Mouse (Mus musculus): ENCODE measurements around the gene Odr4. TPM values are rescaled to one million over a fixed set of nuclear protein-coding genes. Genes with fewer than 3 reads are reported as not detected.

Odr4 gene
- polyA plus RNA-seq, 1 experiment from 2014 or later: 26.2 TPM

- Histone ChIP-seq H3K4me3 (peak overlapping the region; percentile 78), H3K27me3 (ENCODE audit: insufficient read depth, poor library complexity, severe bottlenecking) (no peaks in the 10 kb centered on the region), H3K27ac (peak overlapping the region; percentile 92), H3K9me3 (no peaks in the 10 kb centered on the region), H3K36me3 (peaks cover 45% of the 10 kb centered on the region), H3K4me1 (replicated peaks) (peaks cover 12% of the 10 kb centered on the region)
- 26% methylated on average over 11 of the region's 11 CpGs for WGBS
- DNase-seq (ENCODE audit: low spot score): no peak
Observed at GRCm38 (mm10) chr1:150391931-150392637, 796 bp downstream of the Odr4 start.

GRCm38 (mm10) chr1:150389390-150390129, 3.3 kb downstream of the Odr4 start:
- no peaks in the 10 kb centered on the region for H3K27me3 ChIP-seq (ENCODE audit: insufficient read depth, poor library complexity, severe bottlenecking)
- peaks cover 41% of the 10 kb centered on the region for H3K36me3 ChIP-seq
- H3K4me3 ChIP-seq: no peak overlapping the region
- H3K9me3 ChIP-seq: no peaks in the 10 kb centered on the region
- H3K4me1 ChIP-seq (replicated peaks): peaks cover 12% of the 10 kb centered on the region
- no peak overlapping the region for H3K27ac ChIP-seq
- 90% methylated on average over 6 of the region's 6 CpGs for WGBS
- no peak for DNase-seq (ENCODE audit: low spot score)

- H3K4me1 ChIP-seq (replicated peaks): peaks cover 4% of the 10 kb centered on the region
- peaks cover 54% of the 10 kb centered on the region for H3K36me3 ChIP-seq
- no peak overlapping the region for H3K4me3 ChIP-seq
- H3K27me3 ChIP-seq (ENCODE audit: insufficient read depth, poor library complexity, severe bottlenecking): no peaks in the 10 kb centered on the region
- H3K9me3 ChIP-seq: no peaks in the 10 kb centered on the region
- DNase-seq (ENCODE audit: low spot score): no peak
- whole genome bisulfite sequencing: 92% methylated on average over 9 of the region's 9 CpGs
- no peak overlapping the region for H3K27ac ChIP-seq
Observed at GRCm38 (mm10) chr1:150387572-150387971, 5.3 kb downstream of the Odr4 start.

GRCm38 (mm10) chr1:150384138-150384537, 8.7 kb downstream of the Odr4 start:
- 94% methylated on average over 4 of the region's 4 CpGs for WGBS
- H3K36me3 ChIP-seq: peaks cover 58% of the 10 kb centered on the region
- H3K4me1 ChIP-seq (replicated peaks): no peaks in the 10 kb centered on the region
- H3K4me3 ChIP-seq: no peak overlapping the region
- no peaks in the 10 kb centered on the region for H3K27me3 ChIP-seq (ENCODE audit: insufficient read depth, poor library complexity, severe bottlenecking)
- DNase-seq (ENCODE audit: low spot score): no peak
- no peaks in the 10 kb centered on the region for H3K9me3 ChIP-seq
- no peak overlapping the region for H3K27ac ChIP-seq

GRCm38 (mm10) chr1:150374247-150374646, 18.6 kb downstream of the Odr4 start:
- DNase-seq (ENCODE audit: low spot score): no peak
- Histone ChIP-seq H3K4me1 (replicated peaks) (no peaks in the 10 kb centered on the region), H3K4me3 (no peak overlapping the region), H3K36me3 (peaks cover 16% of the 10 kb centered on the region), H3K27me3 (ENCODE audit: insufficient read depth, poor library complexity, severe bottlenecking) (no peaks in the 10 kb centered on the region), H3K9me3 (no peaks in the 10 kb centered on the region), H3K27ac (no peak overlapping the region)
- 90% methylated on average over 2 of the region's 2 CpGs for WGBS

- WGBS: 87% methylated on average over 3 of the region's 3 CpGs
- H3K27me3 ChIP-seq (ENCODE audit: insufficient read depth, poor library complexity, severe bottlenecking): no peaks in the 10 kb centered on the region
- DNase-seq (ENCODE audit: low spot score): no peak
Observed at GRCm38 (mm10) chr1:150372895-150373294, 20.0 kb downstream of the Odr4 start.

GRCm38 (mm10) chr1:150360864-150361263, 32.0 kb downstream of the Odr4 start:
- Histone ChIP-seq H3K9me3 (no peaks in the 10 kb centered on the region), H3K4me3 (no peak overlapping the region), H3K36me3 (peaks cover 45% of the 10 kb centered on the region), H3K4me1 (replicated peaks) (no peaks in the 10 kb centered on the region), H3K27me3 (ENCODE audit: insufficient read depth, poor library complexity, severe bottlenecking) (no peaks in the 10 kb centered on the region), H3K27ac (no peak overlapping the region)
- WGBS: 87% methylated on average over 1 of the region's 1 CpGs
- no peak for DNase-seq (ENCODE audit: low spot score)

More at GRCm38 (mm10) chr1:150372895-150373294, 20.0 kb downstream of the Odr4 start:
- H3K27ac ChIP-seq: no peak overlapping the region
- H3K9me3 ChIP-seq: no peaks in the 10 kb centered on the region
- H3K36me3 ChIP-seq: peaks cover 14% of the 10 kb centered on the region
- no peak overlapping the region for H3K4me3 ChIP-seq
- no peaks in the 10 kb centered on the region for H3K4me1 ChIP-seq (replicated peaks)

GRCm38 (mm10) chr1:150335111-150335510, 57.8 kb downstream of the Odr4 start:
- H3K27ac ChIP-seq: no peak overlapping the region
- no peak for DNase-seq (ENCODE audit: low spot score)
- H3K4me3 ChIP-seq: no peak overlapping the region
- H3K27me3 ChIP-seq (ENCODE audit: insufficient read depth, poor library complexity, severe bottlenecking): no peaks in the 10 kb centered on the region
- no peaks in the 10 kb centered on the region for H3K9me3 ChIP-seq
- 77% methylated on average over 2 of the region's 2 CpGs for WGBS
- H3K36me3 ChIP-seq: no peaks in the 10 kb centered on the region
- H3K4me1 ChIP-seq (replicated peaks): no peaks in the 10 kb centered on the region

GRCm38 (mm10) chr1:150319205-150319604, 73.7 kb downstream of the Odr4 start, which contains the start of gene Pdc:
TSS of gene Pdc (plus strand) at chr1:150319417.
- Histone ChIP-seq H3K4me1 (replicated peaks) (no peaks in the 10 kb centered on the region), H3K36me3 (no peaks in the 10 kb centered on the region), H3K27ac (no peak within 1 kb of the TSS), H3K4me3 (no peak within 1 kb of the TSS), H3K9me3 (no peaks in the 10 kb centered on the region), H3K27me3 (ENCODE audit: insufficient read depth, poor library complexity, severe bottlenecking) (no peaks in the 10 kb centered on the region)
- DNase-seq (ENCODE audit: low spot score): no peak
- 91% methylated on average over 1 of the region's 1 CpGs for WGBS

Other genes with a start within 250 kb of the Odr4 start
- not detected in 2 replicates for gene Pdc, start 73.7 kb downstream of the Odr4 start, polyA plus RNA-seq (2016; fragmentation: Nextera tagmentation; extraction: Ambion mirVana)
- gene Tpr, start 242 bp downstream of the Odr4 start, polyA plus RNA-seq (2016; fragmentation: Nextera tagmentation; extraction: Ambion mirVana): 114 and 166 TPM in 2 replicates
- 0.22 and 0.49 TPM in 2 replicates for gene Prg4, start 73.1 kb upstream of the Odr4 start, polyA plus RNA-seq (2016; fragmentation: Nextera tagmentation; extraction: Ambion mirVana)

Data from hindbrain, embryonic 10.5 days (tissue).